In the genomic region with DNA sequence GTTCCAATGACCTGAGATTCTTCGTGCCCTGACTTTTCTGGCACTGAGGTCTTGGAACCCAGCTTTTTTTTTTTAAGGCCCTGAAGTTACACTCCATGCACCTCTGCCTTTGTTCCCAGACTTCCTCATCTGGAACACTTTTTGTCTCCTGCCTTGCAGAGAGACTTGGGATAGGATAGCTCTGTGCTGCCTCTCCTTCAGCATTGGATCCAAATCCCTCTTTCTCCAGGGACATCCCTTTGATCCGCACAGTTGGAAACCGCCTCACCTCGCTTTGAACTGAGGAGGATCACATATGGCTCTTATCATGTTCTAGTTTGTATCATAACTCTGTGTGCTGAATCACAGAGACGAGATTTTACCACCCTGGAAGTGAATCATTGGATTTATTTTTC, we compare ENCODE assay signal across 12 mouse cellular contexts.
DNase-seq lines count a peak whose midpoint lies in the region; ATAC-seq lines count a peak whose summit lies in the region.
"Had no signal": no experiment of that assay in that cellular context is flagged by ENCODE, and none has a peak within 500 bp of the region (broad histone marks: within the 10 kb centered on the region; RNA-seq: fewer than 3 reads in every experiment).

No protein-coding gene starts in this region.

- H3K9ac ChIP-seq in hindbrain, embryonic 11.5 days (ENCODE audit: low read depth, low read length), result no peak overlapping the region
- H3K9ac ChIP-seq in hindbrain, embryonic 16.5 days (ENCODE audit: low read depth, low read length), result no peak overlapping the region
- no peak overlapping the region for H3K9ac ChIP-seq in embryonic facial prominence, embryonic 13.5 days
- H3K9ac ChIP-seq in limb, embryonic 12.5 days (replicated peaks), result no peak overlapping the region
- H3K9ac ChIP-seq: liver, embryonic 13.5 days had no signal

- H3K4me1 ChIP-seq in hindbrain, embryonic 11.5 days (replicated peaks; ENCODE audit: control insufficient read depth, insufficient read depth, low read length), result no peaks in the 10 kb centered on the region
- no peaks in the 10 kb centered on the region; the same call in none of the 2 replicates for H3K4me1 ChIP-seq in hindbrain, embryonic 16.5 days (ENCODE audit: control insufficient read depth, insufficient read depth, low read depth, low read length)
- H3K4me1 ChIP-seq in embryonic facial prominence, embryonic 13.5 days, result peaks cover 38% of the 10 kb centered on the region
- H3K4me1 ChIP-seq in limb, embryonic 12.5 days (replicated peaks), result peaks cover 36% of the 10 kb centered on the region
- H3K4me1 ChIP-seq: liver, embryonic 13.5 days had no signal

- ATAC-seq in hindbrain, embryonic 11.5 days (ENCODE audit: low FRiP score), result no peak
- ATAC-seq in hindbrain, embryonic 16.5 days, result no peak
- no peak for ATAC-seq in embryonic facial prominence, embryonic 13.5 days (ENCODE audit: insufficient number of reproducible peaks, insufficient read depth, low FRiP score, low TSS enrichment, low read depth)
- ATAC-seq in limb, embryonic 12.5 days (ENCODE audit: insufficient number of reproducible peaks, insufficient read depth, low FRiP score, low TSS enrichment, low read depth), result peak; percentile 45; the same call in 1 of the 2 replicates

- H3K27me3 ChIP-seq in hindbrain, embryonic 11.5 days (ENCODE audit: control insufficient read depth, insufficient read depth, low read length), result no peaks in the 10 kb centered on the region
- no peaks in the 10 kb centered on the region for H3K27me3 ChIP-seq in hindbrain, embryonic 16.5 days (replicated peaks; ENCODE audit: control insufficient read depth, insufficient read depth, low read length)
- no peaks in the 10 kb centered on the region for H3K27me3 ChIP-seq in embryonic facial prominence, embryonic 13.5 days
- no peaks in the 10 kb centered on the region for H3K27me3 ChIP-seq in limb, embryonic 12.5 days
- H3K27me3 ChIP-seq: liver, embryonic 13.5 days had no signal

- DNase-seq in embryo, embryonic 10 days (ENCODE audit: low spot score), result peak; percentile 32
- no peak for DNase-seq in embryo, embryonic 10.5 days (ENCODE audit: low spot score)
- DNase-seq in hindbrain, embryonic 11.5 days (ENCODE audit: low spot score), result no peak
- no peak for DNase-seq in frontal cortex, postnatal 25 days (ENCODE audit: low spot score in 2 of 2)
- no peak for DNase-seq in right cerebral cortex, postnatal 36 days (ENCODE audit: low spot score in 2 of 2)
- DNase-seq: cerebellum, postnatal 14 days; gastrocnemius, postnatal 10 days; liver, embryonic 13.5 days had no signal

- H3K36me3 ChIP-seq in hindbrain, embryonic 11.5 days (ENCODE audit: control insufficient read depth, insufficient read depth, low read length), result no peaks in the 10 kb centered on the region
- no peaks in the 10 kb centered on the region for H3K36me3 ChIP-seq in hindbrain, embryonic 16.5 days (ENCODE audit: control insufficient read depth, insufficient read depth, low read length)
- peaks cover 7% of the 10 kb centered on the region for H3K36me3 ChIP-seq in embryonic facial prominence, embryonic 13.5 days
- H3K36me3 ChIP-seq in limb, embryonic 12.5 days, result 0 out of 2 replicates have a peak, but pooled peaks cover 6% of the 10 kb centered on the region
- H3K36me3 ChIP-seq: liver, embryonic 13.5 days had no signal

- WGBS in hindbrain, embryonic 11.5 days, result 70% methylated on average over 5 of the region's 5 CpGs
- 56% methylated on average over 5 of the region's 5 CpGs for WGBS in hindbrain, embryonic 16.5 days
- WGBS in embryonic facial prominence, embryonic 13.5 days, result 31% methylated on average over 5 of the region's 5 CpGs
- WGBS in limb, embryonic 12.5 days, result 56% methylated on average over 5 of the region's 5 CpGs

- H3K27ac ChIP-seq in hindbrain, embryonic 11.5 days (ENCODE audit: low read depth, low read length), result 0 out of 2 replicates have a peak overlapping the region, but pooled peaks have one; percentile 17
- no peak overlapping the region for H3K27ac ChIP-seq in hindbrain, embryonic 16.5 days (ENCODE audit: low read depth, low read length)
- H3K27ac ChIP-seq in embryonic facial prominence, embryonic 13.5 days, result peak overlapping the region; percentile 92
- H3K27ac ChIP-seq in limb, embryonic 12.5 days, result peak overlapping the region; percentile 93
- H3K27ac ChIP-seq: liver, embryonic 13.5 days had no signal

- no peak overlapping the region for H3K4me2 ChIP-seq in hindbrain, embryonic 11.5 days (replicated peaks; ENCODE audit: low read depth, low read length)
- no peak overlapping the region for H3K4me2 ChIP-seq in hindbrain, embryonic 16.5 days (ENCODE audit: low read length)
- H3K4me2 ChIP-seq in embryonic facial prominence, embryonic 13.5 days, result peak overlapping the region; percentile 27
- peak overlapping the region; percentile 9; the same call in 1 of the 2 replicates for H3K4me2 ChIP-seq in limb, embryonic 12.5 days
- H3K4me2 ChIP-seq: liver, embryonic 13.5 days; midbrain, embryonic 11.5 days had no signal

- no peaks in the 10 kb centered on the region for H3K9me3 ChIP-seq in hindbrain, embryonic 11.5 days (ENCODE audit: control insufficient read depth, low read length)
- no peaks in the 10 kb centered on the region for H3K9me3 ChIP-seq in hindbrain, embryonic 16.5 days (ENCODE audit: control insufficient read depth, low read length)
- H3K9me3 ChIP-seq in embryonic facial prominence, embryonic 13.5 days, result 0 out of 2 replicates have a peak, but pooled peaks cover 6% of the 10 kb centered on the region
- H3K9me3 ChIP-seq in limb, embryonic 12.5 days, result no peaks in the 10 kb centered on the region
- H3K9me3 ChIP-seq: liver, embryonic 13.5 days had no signal

- no peak overlapping the region for H3K4me3 ChIP-seq in hindbrain, embryonic 11.5 days (ENCODE audit: low read depth, low read length)
- H3K4me3 ChIP-seq in hindbrain, embryonic 16.5 days (ENCODE audit: low read length), result no peak overlapping the region
- no peak overlapping the region for H3K4me3 ChIP-seq in embryonic facial prominence, embryonic 13.5 days
- H3K4me3 ChIP-seq in limb, embryonic 12.5 days (replicated peaks), result no peak overlapping the region
- H3K4me3 ChIP-seq: liver, embryonic 13.5 days had no signal

Comparison
In these comparisons a context has a peak if more than half of its experiments do, and no peak if none do; other contexts are left out.
1. H3K4me2 ChIP-seq: peak in embryonic facial prominence, embryonic 13.5 days (single experiment) and limb, embryonic 12.5 days (single experiment); none in hindbrain, embryonic 11.5 days (single experiment) and hindbrain, embryonic 16.5 days (single experiment).